Mouse (Mus musculus) layer of hippocampus, postnatal 36 days (tissue): Measurements from ENCODE around the gene Myo1b. TPM values are rescaled to one million over a fixed set of nuclear protein-coding genes. Genes with fewer than 3 reads are reported as not detected.
"Not testable (repeated sequence)": the region's sequence is repeated elsewhere in the genome, so short reads cannot be mapped to it uniquely, and the experiment has no call there.

ENCODE experiments used
- DNase-seq, 2 experiments: peaks; one replicate each; pipeline ENCODE4 v3.0.0; 2022
- total RNA-seq, 2 experiments: library from RNA; stranded (reverse); gene quantifications; 2 replicates each; pipeline ENCODE4 v1.2.3; 2021

Myo1b gene
- total RNA-seq, 2 experiments from 2014 or later: 12.2 TPM

- no peak for DNase-seq
Observed at GRCm38 (mm10) chr1:51894721-51895120, 21.1 kb downstream of the Myo1b start.

- no peak for DNase-seq
Observed at GRCm38 (mm10) chr1:51893521-51894355, 22.1 kb downstream of the Myo1b start.

GRCm38 (mm10) chr1:51892005-51892404 is 23.9 kb downstream of the Myo1b start:
- no peak for DNase-seq

- no peak for DNase-seq
Observed at GRCm38 (mm10) chr1:51888046-51888813, 27.6 kb downstream of the Myo1b start.

GRCm38 (mm10) chr1:51885356-51885983 is 30.4 kb downstream of the Myo1b start:
- no peak for DNase-seq

GRCm38 (mm10) chr1:51883211-51883610 is 32.7 kb downstream of the Myo1b start:
- DNase-seq: no peak

- DNase-seq: no peak
Observed at GRCm38 (mm10) chr1:51882752-51883151, 33.1 kb downstream of the Myo1b start.

- no peak for DNase-seq
Observed at GRCm38 (mm10) chr1:51879927-51880814, 35.7 kb downstream of the Myo1b start.

GRCm38 (mm10) chr1:51879333-51879770 is 36.5 kb downstream of the Myo1b start:
- no peak for DNase-seq

- DNase-seq: no peak
Observed at GRCm38 (mm10) chr1:51875462-51876225, 40.2 kb downstream of the Myo1b start.

- no peak for DNase-seq
Observed at GRCm38 (mm10) chr1:51872493-51873261, 43.2 kb downstream of the Myo1b start.

- not testable (repeated sequence) for DNase-seq
Observed at GRCm38 (mm10) chr1:51871234-51871633, 44.6 kb downstream of the Myo1b start.

- no peak for DNase-seq
Observed at GRCm38 (mm10) chr1:51862828-51863421, 52.9 kb downstream of the Myo1b start.

- no peak for DNase-seq
Observed at GRCm38 (mm10) chr1:51860837-51861236, 55.0 kb downstream of the Myo1b start.

- no peak for DNase-seq
Observed at GRCm38 (mm10) chr1:51856946-51857345, 58.9 kb downstream of the Myo1b start.

GRCm38 (mm10) chr1:51856245-51856915 is 59.5 kb downstream of the Myo1b start:
- no peak for DNase-seq

- DNase-seq: no peak
Observed at GRCm38 (mm10) chr1:51855541-51856244, 60.2 kb downstream of the Myo1b start.

GRCm38 (mm10) chr1:51852314-51852713 is 63.6 kb downstream of the Myo1b start:
- DNase-seq: no peak
